Mouse (Mus musculus) forebrain, embryonic 11.5 days (tissue): ENCODE measurements around the gene Tmem106a. TPM values are rescaled to one million over a fixed set of nuclear protein-coding genes. Genes with fewer than 3 reads are reported as not detected.
"Not testable (repeated sequence)": the region's sequence is repeated elsewhere in the genome, so short reads cannot be mapped to it uniquely, and the experiment has no call there.

Experiments
- ATAC-seq: fragments of 200-750 bp; cut with Nextera tagmentation; replicated peaks from 2 replicates; pipeline ENCODE4 v1.8.0; 2017; ENCODE audit warnings: moderate TSS enrichment; ENCODE audit not compliant: low FRiP score
- DNase-seq: peaks from one replicate; pipeline ENCODE4 v3.0.0-alpha.2; 2017; ENCODE audit warnings: low spot score
- H3K27ac ChIP-seq: fragments of 300-500 bp; sonication (generic); 2 replicates; pipeline ENCODE4 v1.5.1; 2014; ENCODE audit warnings: low read depth, low read length
- H3K27me3 ChIP-seq: fragments of 300-500 bp; sonication (generic); 2 replicates; pipeline ENCODE4 v1.6.1; 2014; ENCODE audit warnings: mild to moderate bottlenecking, low read length, mixed read lengths; ENCODE audit not compliant: control insufficient read depth, insufficient read depth
- H3K36me3 ChIP-seq: fragments of 300-500 bp; sonication (generic); 2 replicates; pipeline ENCODE4 v1.6.1; 2014; ENCODE audit warnings: mild to moderate bottlenecking, low read length, moderate library complexity, mixed read lengths; ENCODE audit not compliant: control insufficient read depth, insufficient read depth
- H3K4me1 ChIP-seq: fragments of 300-500 bp; sonication (generic); replicated peaks from 2 replicates; pipeline ENCODE4 v1.6.1; 2014; ENCODE audit warnings: low read length, mixed read lengths; ENCODE audit not compliant: control insufficient read depth, insufficient read depth
- H3K4me2 ChIP-seq: fragments of 300-500 bp; sonication (generic); 2 replicates; pipeline ENCODE4 v1.6.1; 2014; ENCODE audit warnings: low read depth, mild to moderate bottlenecking, low read length, moderate library complexity, mixed read lengths; ENCODE audit not compliant: severe bottlenecking
- H3K4me3 ChIP-seq: fragments of 300-500 bp; sonication (generic); 2 replicates; pipeline ENCODE4 v1.5.1; 2014; ENCODE audit warnings: low read depth, low read length
- H3K9ac ChIP-seq: fragments of 300-500 bp; sonication (generic); 2 replicates; pipeline ENCODE4 v1.6.1; 2014; ENCODE audit warnings: low read length
- H3K9me3 ChIP-seq: fragments of 300-500 bp; sonication (generic); 2 replicates; pipeline ENCODE4 v1.6.1; 2016; ENCODE audit warnings: low read length, mixed read lengths; ENCODE audit not compliant: control insufficient read depth
- WGBS: fragments of 180-500 bp; shearing (Covaris S2); extraction: QIAGEN DNeasy Blood & Tissue Kit; methylation state at CpG from one replicate; pipeline ENCODE4 v1.1.7; 2014; 5-methylcytosine and 5-hydroxymethylcytosine counted together
- polyA plus RNA-seq: library from polyadenylated mRNA; unstranded; fragments of >200 nt; fragmentation: Nextera tagmentation; extraction: Ambion mirVana; gene quantifications from 2 replicates; pipeline ENCODE4 v1.2.1, GENCODE M21; 2014

Gene Tmem106a
- polyA plus RNA-seq, 1 experiment from 2014 or later, result 3.0 TPM

GRCm38 (mm10) chr11:101587676-101588075, 5.6 kb downstream of the Tmem106a start:
- no peak for ATAC-seq
- 90% methylated on average over 10 of the region's 10 CpGs for WGBS
- Histone ChIP-seq H3K27me3 (no peaks in the 10 kb centered on the region), H3K27ac (no peak overlapping the region), H3K4me3 (no peak overlapping the region), H3K4me1 (no peaks in the 10 kb centered on the region), H3K9me3 (no peaks in the 10 kb centered on the region), H3K4me2 (no peak overlapping the region), H3K36me3 (no peaks in the 10 kb centered on the region), H3K9ac (no peak overlapping the region)
- DNase-seq, result no peak

- DNase-seq (no peak), ATAC-seq (no peak)
- Histone ChIP-seq H3K27me3 (no peaks in the 10 kb centered on the region), H3K4me3 (no peak overlapping the region), H3K9ac (no peak overlapping the region), H3K4me1 (no peaks in the 10 kb centered on the region), H3K36me3 (no peaks in the 10 kb centered on the region), H3K27ac (no peak overlapping the region), H3K4me2 (no peak overlapping the region), H3K9me3 (no peaks in the 10 kb centered on the region)
- WGBS, result 88% methylated on average over 7 of the region's 7 CpGs
Measured at GRCm38 (mm10) chr11:101588868-101589267, 6.8 kb downstream of the Tmem106a start.

- peak; percentile 73 for DNase-seq
- Histone ChIP-seq H3K9ac (no peak overlapping the region), H3K4me1 (no peaks in the 10 kb centered on the region), H3K4me3 (no peak overlapping the region), H3K4me2 (no peak overlapping the region), H3K27ac (no peak overlapping the region), H3K27me3 (no peaks in the 10 kb centered on the region), H3K9me3 (no peaks in the 10 kb centered on the region), H3K36me3 (no peaks in the 10 kb centered on the region)
- 31% methylated on average over 5 of the region's 5 CpGs for WGBS
- no peak for ATAC-seq
Measured at GRCm38 (mm10) chr11:101589444-101589843, 7.4 kb downstream of the Tmem106a start.

GRCm38 (mm10) chr11:101589989-101590624, 8.1 kb downstream of the Tmem106a start:
- no peak overlapping the region for H3K4me3 ChIP-seq
- H3K27me3 ChIP-seq, result no peaks in the 10 kb centered on the region
- DNase-seq (no peak), ATAC-seq (no peak)
- H3K9me3 ChIP-seq, result no peaks in the 10 kb centered on the region
- WGBS, result 76% methylated on average over 12 of the region's 12 CpGs
- H3K4me1 ChIP-seq, result no peaks in the 10 kb centered on the region
- no peak overlapping the region for H3K4me2 ChIP-seq
- H3K36me3 ChIP-seq, result no peaks in the 10 kb centered on the region
- H3K27ac ChIP-seq, result no peak overlapping the region
- no peak overlapping the region for H3K9ac ChIP-seq

- Histone ChIP-seq H3K36me3 (no peaks in the 10 kb centered on the region), H3K4me1 (no peaks in the 10 kb centered on the region), H3K4me2 (no peak within 1 kb of the TSS), H3K27me3 (no peaks in the 10 kb centered on the region), H3K9ac (no peak within 1 kb of the TSS), H3K27ac (no peak within 1 kb of the TSS), H3K4me3 (no peak within 1 kb of the TSS), H3K9me3 (no peaks in the 10 kb centered on the region)
- WGBS, result 82% methylated on average over 6 of the region's 6 CpGs
- DNase-seq (no peak), ATAC-seq (no peak)
Measured at GRCm38 (mm10) chr11:101599156-101599555, 17.1 kb downstream of the Tmem106a start, which contains the start of gene Gm11634. Gm11634 (minus strand) TSS chr11:101599256.

- Histone ChIP-seq H3K4me3 (no peak overlapping the region), H3K4me1 (no peaks in the 10 kb centered on the region), H3K9ac (no peak overlapping the region), H3K27me3 (no peaks in the 10 kb centered on the region), H3K27ac (no peak overlapping the region), H3K9me3 (no peaks in the 10 kb centered on the region), H3K36me3 (no peaks in the 10 kb centered on the region), H3K4me2 (no peak overlapping the region)
- DNase-seq, result peak; percentile 73
- 18% methylated on average over 3 of the region's 3 CpGs for WGBS
- no peak for ATAC-seq
Measured at GRCm38 (mm10) chr11:101602491-101602890, 20.4 kb downstream of the Tmem106a start.

GRCm38 (mm10) chr11:101604116-101604515, 22.1 kb downstream of the Tmem106a start:
- 2% methylated on average over 3 of the region's 3 CpGs for WGBS
- Histone ChIP-seq H3K4me1 (no peaks in the 10 kb centered on the region), H3K36me3 (no peaks in the 10 kb centered on the region), H3K9me3 (no peaks in the 10 kb centered on the region), H3K9ac (no peak overlapping the region), H3K27me3 (no peaks in the 10 kb centered on the region), H3K4me3 (no peak overlapping the region), H3K27ac (no peak overlapping the region), H3K4me2 (peak overlapping the region; percentile 34; the same call in 1 of the 2 replicates)
- DNase-seq, result no peak
- no peak for ATAC-seq

GRCm38 (mm10) chr11:101604531-101605453, 22.8 kb downstream of the Tmem106a start:
- Histone ChIP-seq H3K27ac (peak overlapping the region; percentile 41; the same call in 1 of the 2 replicates), H3K4me2 (peak overlapping the region; percentile 34), H3K4me3 (peak overlapping the region; percentile 11; the same call in 1 of the 2 replicates), H3K9ac (peak overlapping the region; percentile 2; the same call in 1 of the 2 replicates)
- H3K9me3 ChIP-seq, H3K27me3 ChIP-seq, H3K4me1 ChIP-seq, H3K36me3 ChIP-seq: not testable (repeated sequence)
- WGBS, result 1% methylated on average over 30 of the region's 30 CpGs
- DNase-seq, result peak; percentile 92
- ATAC-seq, result peak; percentile 82
